Mouse (Mus musculus) megakaryocyte, embryonic 14.5 days (primary cell): ENCODE results near the gene Ctf2.
"Not testable (repeated sequence)": the region's sequence is repeated elsewhere in the genome, so short reads cannot be mapped to it uniquely, and the experiment has no call there.

Experiments
- FLI1 ChIP-seq: IDR thresholded peaks from 2 replicates; pipeline ENCODE4 v1.6.1; 2012; ENCODE audit warnings: low read length, inconsistent platforms, mixed read lengths
- GATA1 ChIP-seq: IDR thresholded peaks from 3 replicates; pipeline ENCODE4 v1.6.1; 2012; ENCODE audit warnings: mixed read lengths, low read length, inconsistent platforms, borderline replicate concordance

GRCm38 (mm10) chr7:127775837-127776236 is 43.9 kb upstream of the Ctf2 start:
- TF ChIP-seq GATA1, FLI1: not testable (repeated sequence)
